ENCODE assay signal across 8 mouse cellular contexts in the genomic region with DNA sequence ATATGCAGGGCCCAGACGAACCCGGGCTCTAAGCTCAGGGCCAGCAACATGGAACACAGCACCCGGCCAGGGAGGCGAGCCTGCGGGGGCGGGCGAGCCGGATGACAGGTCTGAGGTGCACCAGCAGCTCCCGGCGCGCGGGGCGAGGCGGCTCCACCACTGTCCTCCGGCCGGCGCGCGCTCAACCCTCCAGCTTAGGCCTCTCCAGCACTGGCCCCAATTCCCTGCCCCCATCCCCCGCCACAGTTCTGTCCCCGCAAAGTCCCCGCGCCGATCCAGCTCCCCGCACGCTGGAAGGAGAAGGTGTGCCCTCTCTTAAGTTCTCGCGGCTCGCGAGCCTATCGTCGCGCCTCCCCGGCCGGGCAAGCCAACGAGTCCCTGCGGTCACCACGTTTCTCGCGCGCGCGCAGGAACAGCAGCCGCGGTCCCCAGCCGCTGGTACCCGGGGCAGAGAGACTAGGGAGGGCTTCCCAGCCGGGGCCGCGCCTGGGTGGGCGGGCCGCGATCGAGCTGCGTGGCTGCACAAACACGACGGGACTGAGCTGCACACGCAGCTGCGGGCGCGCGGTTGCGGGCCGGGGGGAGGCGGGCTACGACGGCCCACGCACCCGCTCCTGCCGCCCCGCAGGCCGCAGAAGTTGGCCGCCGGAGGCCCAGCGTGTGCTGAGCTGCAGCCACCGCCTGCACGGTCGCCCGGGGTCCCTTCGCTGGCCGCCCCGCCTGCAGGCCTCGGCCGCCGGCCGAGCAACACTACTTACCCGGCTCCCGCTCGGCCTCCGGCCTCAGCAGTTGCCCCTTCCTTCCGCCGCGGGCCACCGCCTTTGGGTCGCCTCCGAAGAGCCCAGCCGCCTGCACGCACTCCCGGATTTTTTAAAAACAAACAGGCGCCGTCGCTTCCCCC. TPM values are rescaled to one million over a fixed set of nuclear protein-coding genes. Genes with fewer than 3 reads are reported as not detected.
DNase-seq lines count a peak whose midpoint lies in the region; ATAC-seq lines count a peak whose summit lies in the region.

No protein-coding gene starts in this region.

- intact Hi-C loops in left cerebral cortex, postnatal 25 days (cut with DNase I) = loop anchor here (1.0 to 2.0 kb wide), 2 partner anchors 16 to 25 kb away; partner anchors contain the start of gene Elmsan1

- peaks cover 28% of the 10 kb centered on the region for H3K4me1 ChIP-seq in forebrain, embryonic 11.5 days (replicated peaks; ENCODE audit: control insufficient read depth, insufficient read depth, low read length)
- H3K4me1 ChIP-seq in megakaryocyte, embryonic 14.5 days = peaks cover 84% of the 10 kb centered on the region

- ATAC-seq in forebrain, embryonic 11.5 days (replicated peaks; ENCODE audit: low FRiP score) = peak; percentile 45
- peak; percentile 4 to 36; a peak in 2 of 4 replicates for ATAC-seq in hematopoietic stem cell, adult 5-6 weeks (replicated peaks in 1 of 2; ENCODE audit: insufficient read depth in 1 of 2, low FRiP score in 2 of 2, low TSS enrichment in 1 of 2, low read depth in 1 of 2, poor library complexity in 2 of 2, severe bottlenecking in 2 of 2)

- peak; percentile 73 to 77 for DNase-seq in heart, adult 18-20 months
- DNase-seq in heart, adult 8-10 months (ENCODE audit: low spot score) = no peak
- DNase-seq in c-Kit-positive CD71-positive TER-119-positive erythroid progenitor cells, embryonic 14.5 days (ENCODE audit: low spot score) = peak; percentile 51
- DNase-seq in forebrain, embryonic 11.5 days (ENCODE audit: low spot score) = peak; percentile 87
- DNase-seq in left cerebral cortex, postnatal 25 days (ENCODE audit: low spot score in 2 of 2) = peak; percentile 57 to 61
- DNase-seq in right cerebral cortex, postnatal 4 days = peak; percentile 71

- H3K4me3 ChIP-seq in forebrain, embryonic 11.5 days (ENCODE audit: low read depth, low read length) = peak overlapping the region; percentile 71
- H3K4me3 ChIP-seq in megakaryocyte, embryonic 14.5 days (replicated peaks) = peak overlapping the region; percentile 96

- no peaks in the 10 kb centered on the region for H3K9me3 ChIP-seq in forebrain, embryonic 11.5 days (ENCODE audit: control insufficient read depth, low read length)
- no peaks in the 10 kb centered on the region for H3K9me3 ChIP-seq in megakaryocyte, embryonic 14.5 days

- H3K27ac ChIP-seq in forebrain, embryonic 11.5 days (ENCODE audit: low read depth, low read length) = peak overlapping the region; percentile 91

- H3K4me2 ChIP-seq in forebrain, embryonic 11.5 days (ENCODE audit: low read depth, low read length, severe bottlenecking) = peak overlapping the region; percentile 97

- peak overlapping the region; percentile 96 for H3K9ac ChIP-seq in forebrain, embryonic 11.5 days (ENCODE audit: low read length)

- H3K36me3 ChIP-seq in forebrain, embryonic 11.5 days (ENCODE audit: control insufficient read depth, insufficient read depth, low read length) = no peaks in the 10 kb centered on the region
- peaks cover 45% of the 10 kb centered on the region for H3K36me3 ChIP-seq in megakaryocyte, embryonic 14.5 days (replicated peaks; ENCODE audit: low read length)

- H3K27me3 ChIP-seq in forebrain, embryonic 11.5 days (ENCODE audit: control insufficient read depth, insufficient read depth, low read length) = no peaks in the 10 kb centered on the region
- no peaks in the 10 kb centered on the region for H3K27me3 ChIP-seq in megakaryocyte, embryonic 14.5 days (replicated peaks)

- WGBS in forebrain, embryonic 11.5 days = under 1% methylated on average over 98 of the region's 102 CpGs

RNA-seq across cellular contexts. Expression of gene Elmsan1, which starts 25.7 kb away (rescaled TPM):
- 10 to 100 TPM; 10.5 to 13.3 TPM for total RNA-seq in heart, adult 18-20 months (2021)
- 10 to 100 TPM; 13.1 to 17.5 (median 14.5) TPM for total RNA-seq in heart, adult 8-10 months (2022)
- polyA plus RNA-seq in forebrain, embryonic 11.5 days (2014; fragmentation: Nextera tagmentation; extraction: Ambion mirVana) = 7.6 and 9.6 TPM in 2 replicates
- total RNA-seq in hematopoietic stem cell, adult 5-6 weeks (2017) = 19.9 and 22.3 TPM in 2 replicates
- total RNA-seq in left cerebral cortex, postnatal 25 days (2021) = 10 to 100 TPM; 15.0 to 15.7 TPM
- polyA plus RNA-seq in megakaryocyte, embryonic 14.5 days (2012; ENCODE audit: insufficient read depth, low replicate concordance) = 9.8 and 10.1 TPM in 2 replicates

RNA-seq across cellular contexts. Expression of gene Pnma1, which starts 44.7 kb away (rescaled TPM):
- under 1 TPM in 1 of 2 experiments, not detected in 1; 0.22 TPM for total RNA-seq in heart, adult 18-20 months (2021)
- under 1 TPM in 2 of 4 experiments, not detected in 2; 0.11 TPM for total RNA-seq in heart, adult 8-10 months (2022)
- polyA plus RNA-seq in forebrain, embryonic 11.5 days (2014; fragmentation: Nextera tagmentation; extraction: Ambion mirVana) = 1.9 and 2.8 TPM in 2 replicates
- total RNA-seq in hematopoietic stem cell, adult 5-6 weeks (2017) = 0.94 and 2.0 TPM in 2 replicates
- 1 to 10 TPM; 4.9 to 5.2 TPM for total RNA-seq in left cerebral cortex, postnatal 25 days (2021)
- polyA plus RNA-seq in megakaryocyte, embryonic 14.5 days (2012; ENCODE audit: insufficient read depth, low replicate concordance) = 0.04 TPM in 1 of 2 replicates, not detected in the other
